Mouse (Mus musculus) myocyte (in vitro differentiated cells): ENCODE data around the gene Shprh. TPM values are rescaled to one million over a fixed set of nuclear protein-coding genes. Genes with fewer than 3 reads are reported as not detected.

ENCODE experiments used
- H3K27me3 ChIP-seq: one replicate; pipeline ENCODE4 v1.6.1; 2011; ENCODE audit not compliant: control insufficient read depth, insufficient read depth, insufficient read length
- H3K36me3 ChIP-seq: one replicate; pipeline ENCODE4 v1.6.1; 2011; ENCODE audit not compliant: control insufficient read depth, insufficient read depth
- H3K4me2 ChIP-seq: one replicate; pipeline ENCODE4 v1.6.1; 2011; ENCODE audit warnings: low read depth, control low read depth
- H3K4me3 ChIP-seq: one replicate; pipeline ENCODE4 v1.5.1; 2011; ENCODE audit warnings: mild to moderate bottlenecking, control low read depth, moderate library complexity
- H3K79me2 ChIP-seq: one replicate; pipeline ENCODE4 v1.6.1; 2011; ENCODE audit not compliant: control insufficient read depth, insufficient read depth
- H3ac ChIP-seq: one replicate; pipeline ENCODE4 v1.6.1; 2011; ENCODE audit not compliant: control insufficient read depth, insufficient read length
- CEBPB ChIP-seq: IDR thresholded peaks from 2 replicates; pipeline ENCODE4 v1.6.1; 2011; ENCODE audit warnings: mild to moderate bottlenecking, moderate library complexity; ENCODE audit not compliant: poor library complexity, insufficient read depth, severe bottlenecking
- E2F4 ChIP-seq: IDR thresholded peaks from one replicate; pipeline ENCODE4 v1.6.1; 2011; ENCODE audit warnings: mild to moderate bottlenecking, control low read depth, moderate library complexity; ENCODE audit not compliant: insufficient read depth
- MAX ChIP-seq: IDR thresholded peaks from one replicate; pipeline ENCODE4 v1.6.1; 2011; ENCODE audit warnings: low read depth, mild to moderate bottlenecking, control low read depth
- MYOD1 ChIP-seq, 3 experiments: IDR thresholded peaks; one replicate each; pipeline ENCODE4 v1.6.1; 2011; ENCODE audit warnings: control low read depth in 2 of 3, low read depth in 2 of 3, mild to moderate bottlenecking in 2 of 3, moderate library complexity in 1 of 3; ENCODE audit not compliant: insufficient read length in 2 of 3, control insufficient read depth in 1 of 3
- MYOG ChIP-seq, 3 experiments: IDR thresholded peaks; one replicate each; pipeline ENCODE4 v1.6.1; 2011; ENCODE audit warnings: control low read depth in 2 of 3, low read depth in 2 of 3, mild to moderate bottlenecking in 2 of 3; ENCODE audit not compliant: insufficient read length in 2 of 3, control insufficient read depth in 1 of 3, insufficient read depth in 1 of 3
- POLR2A ChIP-seq: IDR thresholded peaks from one replicate; pipeline ENCODE4 v1.6.1; 2011; ENCODE audit warnings: low read depth, mild to moderate bottlenecking, control low read depth, moderate library complexity; ENCODE audit not compliant: insufficient read length
- POLR2AphosphoS2 ChIP-seq: IDR thresholded peaks from one replicate; pipeline ENCODE4 v1.6.1; 2011; ENCODE audit warnings: low read depth, control low read depth; ENCODE audit not compliant: insufficient read length
- REST ChIP-seq: IDR thresholded peaks from one replicate; pipeline ENCODE4 v1.6.1; 2011; ENCODE audit warnings: mild to moderate bottlenecking, control low read depth, moderate library complexity; ENCODE audit not compliant: insufficient read depth, insufficient read length
- SRF ChIP-seq: IDR thresholded peaks from one replicate; pipeline ENCODE4 v1.6.1; 2011; ENCODE audit warnings: low read depth; ENCODE audit not compliant: control insufficient read depth, insufficient read length
- TCF12 ChIP-seq: IDR thresholded peaks from one replicate; pipeline ENCODE4 v1.6.1; 2011; ENCODE audit warnings: mild to moderate bottlenecking, control low read depth; ENCODE audit not compliant: poor library complexity, insufficient read depth, severe bottlenecking
- TCF3 ChIP-seq: IDR thresholded peaks from one replicate; pipeline ENCODE4 v1.6.1; 2011; ENCODE audit warnings: low read depth, control low read depth; ENCODE audit not compliant: insufficient read length
- USF1 ChIP-seq: IDR thresholded peaks from one replicate; pipeline ENCODE4 v1.6.1; 2011; ENCODE audit warnings: low read depth, mild to moderate bottlenecking, control low read depth, moderate library complexity
- polyA plus RNA-seq: library from polyadenylated mRNA; unstranded; fragments of >200 nt; fragmentation: generic; extraction: Trizol; gene quantifications from one replicate; pipeline ENCODE4 v1.2.1, GENCODE M21; 2012; ENCODE audit warnings: missing spikeins

The Shprh gene
- polyA plus RNA-seq = 2.1 TPM

DNA sequence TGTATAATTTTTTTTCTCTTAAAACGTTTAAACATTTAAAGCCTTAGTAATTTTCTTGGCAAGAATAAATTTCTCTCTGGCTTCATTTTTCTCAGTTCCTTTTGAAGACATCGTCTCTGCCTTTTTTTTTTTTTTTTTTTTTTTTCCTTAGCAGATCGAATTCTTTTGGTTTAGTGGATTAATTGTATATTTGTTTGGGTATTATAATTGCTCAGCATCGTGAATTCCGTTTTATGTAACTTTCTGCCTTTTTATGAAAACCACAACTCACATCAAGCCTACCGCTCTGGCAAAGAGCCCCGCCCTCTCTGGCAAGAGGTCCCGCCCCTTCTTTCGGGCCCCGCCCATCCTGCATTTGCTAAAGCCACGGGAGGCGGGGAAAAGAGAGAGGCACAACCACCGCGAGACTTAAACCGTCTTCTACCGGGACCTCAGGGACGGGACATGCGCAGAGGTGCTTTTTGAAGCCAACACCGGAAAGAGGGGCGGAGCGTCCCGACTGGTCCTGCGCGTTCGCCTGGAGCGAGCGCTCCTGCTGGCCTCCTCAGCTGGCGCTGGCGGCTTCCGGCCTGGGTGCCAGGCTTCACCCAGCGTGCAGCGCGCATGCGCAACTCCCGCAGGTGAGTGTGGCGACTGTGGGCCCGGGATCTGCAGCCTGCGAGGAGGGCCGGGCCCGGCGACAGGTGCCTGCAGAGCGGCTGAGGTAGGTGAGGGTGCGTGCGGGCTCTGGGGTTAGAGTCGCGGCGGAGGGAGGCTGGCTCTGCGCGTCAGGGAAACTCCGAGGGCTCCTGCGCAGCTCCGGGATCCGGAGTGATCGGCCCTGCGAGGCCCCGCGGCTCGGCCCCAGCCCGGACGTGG is at the start of gene Shprh:
Shprh (plus strand) TSS at position 544 of the 858 bp plus-strand sequence.
- Histone ChIP-seq H3K4me3 (peak within 1 kb of the TSS; percentile 63), H3K36me3 (peaks cover 13% of the 10 kb centered on the region), H3K4me2 (peak within 1 kb of the TSS; percentile 98), H3ac (peak within 1 kb of the TSS; percentile 40), H3K79me2 (peaks cover 40% of the 10 kb centered on the region), H3K27me3 (no peaks in the 10 kb centered on the region)
- TF ChIP-seq CEBPB (no peak), USF1 (no peak), MYOG (IDR thresholded peaks at IDR 0.05; ENCODE audit: control insufficient read depth in 1 of 3, insufficient read depth in 1 of 3, insufficient read length in 2 of 3, low read depth in 2 of 3) (peak in 2 of 3 experiments; percentile 28 to 67), TCF12 (no peak), E2F4 (no peak), MAX (no peak), MYOD1 (IDR thresholded peaks at IDR 0.05; ENCODE audit: control insufficient read depth in 1 of 3, insufficient read length in 2 of 3, low read depth in 2 of 3) (peak in 2 of 3 experiments; percentile 49 to 75), TCF3 (no peak), REST (no peak), POLR2A (peak; percentile 81), POLR2AphosphoS2 (peak; percentile 71), SRF (peak; percentile 68)

DNA sequence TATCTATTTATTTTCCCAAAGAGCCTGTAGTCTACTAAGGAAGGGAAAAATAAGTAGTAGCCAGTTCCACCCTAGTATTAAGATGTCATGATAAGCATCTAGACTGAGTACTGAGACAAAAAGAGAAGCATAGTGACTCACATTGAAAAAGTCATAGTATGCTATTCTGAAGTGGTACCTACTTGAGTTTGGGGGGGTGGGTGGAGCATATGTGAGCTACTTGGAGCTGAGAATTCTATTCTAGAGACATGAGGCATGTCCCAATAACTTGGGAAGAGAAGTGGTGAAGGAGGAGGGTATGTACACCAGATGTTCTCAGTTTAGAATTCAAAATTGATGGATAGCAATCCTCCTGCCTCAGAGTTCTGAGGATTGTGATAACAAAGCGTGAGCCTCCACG is 27.4 kb upstream of the Shprh start:
- no peaks in the 10 kb centered on the region for H3K36me3 ChIP-seq
- no peaks in the 10 kb centered on the region for H3K27me3 ChIP-seq
- H3K4me3 ChIP-seq = no peak overlapping the region
- H3K79me2 ChIP-seq = no peaks in the 10 kb centered on the region
- H3ac ChIP-seq = no peak overlapping the region
- no peak overlapping the region for H3K4me2 ChIP-seq
- TF ChIP-seq POLR2AphosphoS2 = no peak
- TF ChIP-seq TCF12 = no peak
- no peak for TF ChIP-seq MYOG (IDR thresholded peaks at IDR 0.05; ENCODE audit: control insufficient read depth in 1 of 3, insufficient read depth in 1 of 3, insufficient read length in 2 of 3, low read depth in 2 of 3)

DNA sequence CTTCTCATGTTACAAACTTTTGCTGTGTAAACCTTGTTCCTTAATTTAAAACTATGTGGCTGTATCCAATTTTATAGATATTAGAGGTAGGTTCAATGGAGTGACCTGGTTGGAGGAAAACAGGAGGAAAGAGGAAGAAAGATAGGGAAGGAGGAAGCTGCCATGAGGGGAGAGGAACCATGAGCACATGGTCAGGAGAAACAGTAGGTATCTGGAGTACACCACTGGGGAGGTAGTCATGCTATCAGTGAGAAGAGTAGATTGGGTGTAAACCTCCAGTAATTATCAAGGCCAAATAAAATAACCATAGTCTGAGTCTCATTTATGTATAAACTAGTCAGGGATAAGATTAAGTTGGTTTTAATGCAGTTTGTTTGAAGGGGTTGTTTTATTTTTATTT is 3.6 kb upstream of the Shprh start:
- TF ChIP-seq MYOG (IDR thresholded peaks at IDR 0.05; ENCODE audit: control insufficient read depth in 1 of 3, insufficient read depth in 1 of 3, insufficient read length in 2 of 3, low read depth in 2 of 3) = no peak
- TF ChIP-seq MAX = no peak
- TF ChIP-seq USF1 = no peak
- TF ChIP-seq POLR2AphosphoS2 = no peak
- no peak for TF ChIP-seq POLR2A
- TF ChIP-seq REST = no peak
- TF ChIP-seq CEBPB = no peak
- TF ChIP-seq MYOD1 (IDR thresholded peaks at IDR 0.05; ENCODE audit: control insufficient read depth in 1 of 3, insufficient read length in 2 of 3, low read depth in 2 of 3) = no peak
- no peak for TF ChIP-seq TCF3
- TF ChIP-seq SRF = no peak
- TF ChIP-seq E2F4 = no peak
- no peaks in the 10 kb centered on the region for H3K36me3 ChIP-seq
- H3K79me2 ChIP-seq = peaks cover 10% of the 10 kb centered on the region
- no peak overlapping the region for H3K4me2 ChIP-seq
- no peak overlapping the region for H3K4me3 ChIP-seq
- no peaks in the 10 kb centered on the region for H3K27me3 ChIP-seq
- H3ac ChIP-seq = no peak overlapping the region

DNA sequence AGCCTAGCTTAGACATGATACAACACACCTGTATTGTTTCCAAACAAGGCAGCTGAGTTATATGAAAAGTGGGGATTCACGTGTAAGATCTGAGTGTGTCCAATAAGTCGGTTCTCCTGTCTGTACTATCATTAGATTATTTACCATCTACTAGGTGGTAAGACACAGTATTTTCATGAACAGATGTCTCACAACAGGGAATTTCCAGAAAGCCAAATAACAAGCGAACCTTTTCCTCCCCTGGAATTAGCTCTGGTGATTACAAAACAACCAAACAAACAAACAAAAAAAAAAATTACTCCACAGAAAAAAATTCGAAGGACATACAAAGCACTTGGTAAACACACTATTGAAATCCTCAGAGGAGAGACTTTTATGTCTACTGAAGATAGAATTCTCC is 781 bp upstream of the Shprh start:
- Histone ChIP-seq H3K4me2 (peak overlapping the region; percentile 59), H3K79me2 (peaks cover 39% of the 10 kb centered on the region), H3K4me3 (no peak overlapping the region), H3K36me3 (peaks cover 13% of the 10 kb centered on the region), H3K27me3 (no peaks in the 10 kb centered on the region), H3ac (no peak overlapping the region)
- TF ChIP-seq MAX (no peak), MYOG (IDR thresholded peaks at IDR 0.05; ENCODE audit: control insufficient read depth in 1 of 3, insufficient read depth in 1 of 3, insufficient read length in 2 of 3, low read depth in 2 of 3) (no peak), TCF12 (no peak), POLR2AphosphoS2 (no peak), REST (no peak), MYOD1 (IDR thresholded peaks at IDR 0.05; ENCODE audit: control insufficient read depth in 1 of 3, insufficient read length in 2 of 3, low read depth in 2 of 3) (no peak), POLR2A (no peak)

DNA sequence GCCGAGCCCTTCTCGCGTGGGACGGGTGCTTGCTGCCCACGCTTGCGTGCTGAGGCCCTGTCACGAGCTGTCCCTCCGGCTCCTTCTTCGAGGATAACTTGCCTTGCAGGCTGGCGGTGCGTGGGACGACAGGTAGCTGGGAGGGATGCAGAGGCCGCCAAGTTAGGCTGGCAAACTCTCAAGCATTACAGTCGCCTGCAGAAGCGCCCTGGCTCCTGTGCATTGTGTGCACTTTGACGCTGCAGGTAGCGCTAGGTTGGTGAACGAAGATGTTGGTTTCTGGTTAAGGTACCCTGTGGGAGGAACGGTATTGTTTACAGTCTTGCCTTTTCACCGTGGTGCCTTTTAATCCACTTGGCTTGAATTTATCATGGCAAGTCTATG is 507 bp downstream of the Shprh start:
- peaks cover 14% of the 10 kb centered on the region for H3K36me3 ChIP-seq
- H3K4me2 ChIP-seq = peak overlapping the region; percentile 98
- no peak for TF ChIP-seq MYOG (IDR thresholded peaks at IDR 0.05; ENCODE audit: control insufficient read depth in 1 of 3, insufficient read depth in 1 of 3, insufficient read length in 2 of 3, low read depth in 2 of 3)
- TF ChIP-seq USF1 = no peak
- no peak for TF ChIP-seq POLR2AphosphoS2
- TF ChIP-seq CEBPB = no peak
- no peak for TF ChIP-seq MYOD1 (IDR thresholded peaks at IDR 0.05; ENCODE audit: control insufficient read depth in 1 of 3, insufficient read length in 2 of 3, low read depth in 2 of 3)
- TF ChIP-seq SRF = no peak
- no peak for TF ChIP-seq TCF3
- no peak for TF ChIP-seq TCF12
- TF ChIP-seq E2F4 = no peak
- H3K4me3 ChIP-seq = peak overlapping the region; percentile 63
- peak overlapping the region; percentile 40 for H3ac ChIP-seq
- peaks cover 40% of the 10 kb centered on the region for H3K79me2 ChIP-seq
- no peaks in the 10 kb centered on the region for H3K27me3 ChIP-seq
